Mouse (Mus musculus): ENCODE measurements around the gene Pigg.

DNA sequence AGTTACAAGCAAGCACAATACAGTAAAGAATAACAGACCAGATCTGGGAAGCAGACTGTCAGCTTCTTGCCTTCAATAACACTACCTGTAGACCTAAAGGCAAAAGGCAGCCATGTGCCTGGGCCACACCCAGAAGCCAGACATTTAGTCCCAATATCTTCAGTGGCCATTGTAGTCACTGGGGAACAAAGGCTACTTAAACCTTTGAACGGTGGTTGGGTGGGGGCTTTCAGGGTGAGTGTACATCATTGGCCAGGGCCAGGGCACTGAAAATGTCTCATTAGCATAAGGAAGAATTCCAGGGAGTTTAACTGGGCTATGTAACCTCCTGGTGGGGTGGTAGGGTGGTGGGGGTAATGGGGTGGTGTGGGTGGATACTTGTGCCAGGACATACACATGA is 18.6 kb downstream of the Pigg start:
- no peak for TF ChIP-seq POLR2A (IDR thresholded peaks at IDR 0.05; ENCODE audit: control insufficient read depth, extremely low read depth, insufficient read depth, low read length, poor library complexity)
- TF ChIP-seq CTCF (IDR thresholded peaks at IDR 0.05; ENCODE audit: borderline replicate concordance, control insufficient read depth, extremely low read depth, insufficient read depth, low read length, poor library complexity): no peak

All from thymus, adult 2 months (tissue).